Mouse (Mus musculus) thymus, adult 2 months (tissue): ENCODE results near the gene Cdkl2. TPM values are rescaled to one million over a fixed set of nuclear protein-coding genes. Genes with fewer than 3 reads are reported as not detected.

Source experiments
- DNase-seq: peaks from one replicate; pipeline ENCODE4 v3.0.0; 2021
- H3K27ac ChIP-seq: fragments of 200-500 bp; 2 replicates; pipeline ENCODE4 v1.5.1; 2012; ENCODE audit warnings: low read length, control low read depth; ENCODE audit not compliant: control insufficient read depth, insufficient read depth
- H3K27me3 ChIP-seq: fragments of 200-500 bp; 2 replicates; pipeline ENCODE4 v1.6.1; 2012; ENCODE audit warnings: mild to moderate bottlenecking, low read length, moderate library complexity, mixed read lengths; ENCODE audit not compliant: control insufficient read depth, insufficient read depth
- H3K36me3 ChIP-seq: fragments of 200-500 bp; 2 replicates; pipeline ENCODE4 v1.6.1; 2012; ENCODE audit warnings: mild to moderate bottlenecking, low read length, moderate library complexity; ENCODE audit not compliant: control insufficient read depth, insufficient read depth
- H3K4me1 ChIP-seq: fragments of 200-500 bp; replicated peaks from 2 replicates; pipeline ENCODE4 v1.6.1; 2012; ENCODE audit warnings: low read length; ENCODE audit not compliant: control insufficient read depth, insufficient read depth
- H3K4me3 ChIP-seq: fragments of 200-500 bp; 2 replicates; pipeline ENCODE4 v1.5.1; 2012; ENCODE audit warnings: mild to moderate bottlenecking, low read length, control low read depth, moderate library complexity; ENCODE audit not compliant: control insufficient read depth, insufficient read depth
- CTCF ChIP-seq: fragments of 200-500 bp; IDR thresholded peaks from 2 replicates; pipeline ENCODE4 v1.5.1; 2012; ENCODE audit warnings: mild to moderate bottlenecking, control low read depth, low read length, moderate library complexity, borderline replicate concordance; ENCODE audit not compliant: control insufficient read depth, poor library complexity, insufficient read depth; ENCODE audit errors: extremely low read depth
- POLR2A ChIP-seq: fragments of 200-500 bp; IDR thresholded peaks from 2 replicates; pipeline ENCODE4 v1.6.1; 2012; ENCODE audit warnings: mild to moderate bottlenecking, low read length, control low read depth, moderate library complexity; ENCODE audit not compliant: control insufficient read depth, poor library complexity, insufficient read depth; ENCODE audit errors: extremely low read depth
- WGBS: fragments of 180-500 bp; shearing (Covaris S2); methylation state at CpG from one replicate; pipeline ENCODE4 v1.1.7; 2018; 5-methylcytosine and 5-hydroxymethylcytosine counted together
- polyA plus RNA-seq: library from polyadenylated mRNA; depleted of rRNA; stranded (reverse); fragments of >200 nt; gene quantifications from 2 replicates; pipeline ENCODE4 v1.2.3, GENCODE M21; 2012

Gene Cdkl2
- polyA plus RNA-seq, 1 experiment: 1.0 TPM

DNA sequence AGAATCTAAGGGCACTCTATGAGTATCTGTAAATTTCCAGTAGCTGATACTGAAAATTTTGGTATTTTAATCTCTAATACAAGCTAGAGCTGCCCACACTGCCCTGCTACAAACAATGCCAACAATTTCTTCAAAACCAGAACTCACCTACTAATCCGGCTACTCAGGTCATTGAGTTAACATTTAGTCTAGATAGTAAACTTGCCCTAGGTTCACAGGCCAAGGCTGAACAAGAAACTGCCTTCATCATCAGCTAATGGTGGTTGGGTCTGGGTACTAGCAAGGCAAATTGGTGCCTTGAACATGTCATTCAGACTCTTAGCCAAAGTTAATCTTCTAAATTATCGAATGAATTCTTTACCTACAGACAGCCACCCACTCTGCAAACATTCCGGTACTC, 37.6 kb upstream of the Cdkl2 start:
- H3K4me3 ChIP-seq: no peak overlapping the region
- TF ChIP-seq CTCF (no peak), POLR2A (no peak)

DNA sequence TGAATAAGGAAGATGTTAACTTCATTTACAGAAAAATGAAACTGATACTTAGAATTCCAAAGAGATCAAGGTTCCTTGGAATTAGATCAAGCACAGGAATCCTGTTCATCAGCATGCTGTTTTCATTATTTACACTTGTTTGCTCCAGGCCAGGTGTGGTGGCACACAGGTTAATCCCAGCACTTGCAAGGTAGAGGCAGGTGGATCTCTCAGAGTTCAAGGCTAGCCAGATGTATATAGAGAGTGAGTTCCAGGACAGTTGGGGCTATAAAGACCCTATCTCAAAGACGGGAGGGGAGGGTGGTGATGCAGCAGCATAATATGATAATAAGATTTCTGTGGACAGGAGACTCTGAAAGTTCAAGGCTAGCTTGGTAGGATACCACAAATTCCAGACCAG, 36.7 kb upstream of the Cdkl2 start:
- 89% methylated on average over 1 of the region's 1 CpGs for WGBS
- Histone ChIP-seq H3K36me3 (no peaks in the 10 kb centered on the region), H3K4me3 (no peak overlapping the region), H3K27me3 (no peaks in the 10 kb centered on the region), H3K27ac (no peak overlapping the region), H3K4me1 (peaks cover 8% of the 10 kb centered on the region)
- no peak for DNase-seq
- no peak for TF ChIP-seq CTCF
- TF ChIP-seq POLR2A: no peak

More for the DNA sequence above, 37.6 kb upstream of the Cdkl2 start:
- Histone ChIP-seq H3K36me3 (no peaks in the 10 kb centered on the region), H3K27me3 (no peaks in the 10 kb centered on the region), H3K27ac (no peak overlapping the region), H3K4me1 (peaks cover 8% of the 10 kb centered on the region)
- no peak for DNase-seq
- WGBS: 87% methylated on average over 3 of the region's 3 CpGs

DNA sequence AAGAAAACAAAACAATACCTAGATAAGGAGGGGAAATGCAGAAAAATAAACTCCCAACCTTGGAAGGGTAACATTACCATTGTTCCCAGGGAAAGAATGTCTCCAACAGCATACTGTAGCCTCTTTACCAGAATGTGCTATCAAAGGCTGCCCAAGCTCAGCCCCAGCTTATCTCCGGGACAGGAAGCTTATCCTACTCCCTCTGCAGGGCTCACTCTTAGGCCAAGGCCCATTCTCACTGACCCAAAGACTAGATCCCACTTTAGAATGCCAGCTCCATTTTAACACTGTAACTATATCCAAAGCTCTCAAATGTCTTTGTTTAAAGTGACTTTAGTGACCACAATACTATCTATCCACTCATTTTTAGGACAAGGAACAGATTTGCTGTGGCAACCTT, 35.6 kb upstream of the Cdkl2 start:
- Histone ChIP-seq H3K27ac (no peak overlapping the region), H3K36me3 (no peaks in the 10 kb centered on the region), H3K27me3 (no peaks in the 10 kb centered on the region), H3K4me1 (peaks cover 8% of the 10 kb centered on the region), H3K4me3 (no peak overlapping the region)
- TF ChIP-seq CTCF (no peak), POLR2A (no peak)
- WGBS: 87% methylated on average over 1 of the region's 1 CpGs
- no peak for DNase-seq

DNA sequence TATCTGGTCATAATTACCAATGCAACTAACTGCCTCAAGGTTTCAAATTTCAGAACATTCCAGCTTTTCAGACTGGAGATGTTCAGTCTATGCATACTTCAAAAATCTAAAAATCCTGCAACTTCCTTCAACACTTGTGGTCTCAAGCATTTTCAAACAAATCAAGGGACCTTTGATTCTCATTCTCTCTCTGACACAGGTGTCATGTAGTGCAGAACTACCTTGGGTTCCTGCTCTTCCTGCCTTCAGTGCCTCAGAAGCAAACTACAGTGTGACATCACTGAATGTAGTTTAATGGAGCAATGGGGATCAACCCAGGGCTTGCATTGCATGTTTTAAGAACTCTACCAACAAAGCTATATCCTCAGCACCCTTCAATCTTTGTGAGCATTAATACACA, 35.1 kb upstream of the Cdkl2 start:
- DNase-seq: no peak
- H3K27ac ChIP-seq: no peak overlapping the region
- peaks cover 8% of the 10 kb centered on the region for H3K4me1 ChIP-seq
- no peaks in the 10 kb centered on the region for H3K36me3 ChIP-seq
- H3K27me3 ChIP-seq: no peaks in the 10 kb centered on the region
- TF ChIP-seq CTCF: no peak
- no peak for TF ChIP-seq POLR2A
- H3K4me3 ChIP-seq: no peak overlapping the region

DNA sequence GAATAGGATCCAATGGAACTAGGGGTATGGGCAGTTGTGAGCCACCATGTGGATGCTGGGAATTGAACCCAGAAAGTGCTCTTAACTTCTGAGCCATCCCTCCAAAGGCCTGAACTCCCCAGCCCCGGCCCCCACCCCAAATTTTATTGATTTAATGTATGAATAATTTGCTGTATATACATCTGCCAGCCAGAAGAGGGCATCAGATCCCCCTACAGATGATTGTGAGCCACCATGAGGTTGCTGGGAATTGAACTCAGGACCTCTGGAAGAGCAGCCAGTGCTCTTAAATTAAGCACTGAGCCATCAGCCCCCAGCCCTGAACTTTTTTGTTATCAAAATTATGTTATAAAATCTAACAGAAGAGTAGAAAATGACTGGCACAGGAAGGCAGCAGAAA, 32.6 kb upstream of the Cdkl2 start:
- no peak overlapping the region for H3K4me3 ChIP-seq
- WGBS: 81% methylated on average over 1 of the region's 1 CpGs
- no peaks in the 10 kb centered on the region for H3K27me3 ChIP-seq
- no peak for DNase-seq
- no peaks in the 10 kb centered on the region for H3K36me3 ChIP-seq
- no peak overlapping the region for H3K27ac ChIP-seq
- no peak for TF ChIP-seq CTCF
- no peak for TF ChIP-seq POLR2A
- H3K4me1 ChIP-seq: peaks cover 6% of the 10 kb centered on the region

DNA sequence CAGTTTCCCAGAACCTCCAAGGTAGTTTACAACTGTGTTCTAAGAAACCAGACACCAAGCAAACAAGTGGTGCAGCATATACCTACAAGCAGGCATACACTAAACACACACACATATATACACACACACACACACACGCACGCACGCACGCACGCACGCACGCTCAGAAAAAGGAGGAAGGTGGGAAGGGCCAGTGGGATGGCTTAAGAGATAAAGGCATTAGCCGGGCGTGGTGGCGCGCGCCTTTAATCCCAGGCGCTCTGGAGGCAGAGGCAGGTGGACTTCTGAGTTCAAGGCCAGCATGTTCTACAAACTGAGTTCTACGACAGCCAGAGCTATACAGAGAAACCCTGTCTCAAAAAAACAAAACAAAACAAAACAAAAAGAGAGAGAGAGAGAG, 30.4 kb upstream of the Cdkl2 start:
- Histone ChIP-seq H3K27ac (no peak overlapping the region), H3K4me3 (no peak overlapping the region), H3K4me1 (peaks cover 4% of the 10 kb centered on the region), H3K27me3 (no peaks in the 10 kb centered on the region), H3K36me3 (peaks cover 9% of the 10 kb centered on the region)
- no peak for TF ChIP-seq CTCF
- TF ChIP-seq POLR2A: no peak
- WGBS: 95% methylated on average over 14 of the region's 14 CpGs
- no peak for DNase-seq

DNA sequence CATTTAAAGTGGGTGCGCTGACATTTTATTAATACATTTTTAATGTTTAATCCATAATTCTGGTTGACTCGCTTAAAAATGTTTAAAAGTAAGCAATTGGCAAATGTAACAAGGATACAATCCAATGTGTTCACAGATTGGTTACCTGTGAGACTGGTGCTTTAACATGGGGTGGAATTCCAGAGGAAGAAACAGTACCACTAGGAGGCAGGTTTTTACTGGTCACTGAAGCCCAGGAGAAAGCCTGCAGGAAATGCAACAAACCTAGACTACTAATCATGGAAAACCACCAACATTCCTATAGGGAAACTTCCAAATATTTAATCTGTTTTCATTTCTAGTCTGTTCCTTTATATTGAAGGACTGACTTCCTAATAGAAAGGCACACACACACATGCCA, 19.5 kb upstream of the Cdkl2 start:
- no peak for DNase-seq
- Histone ChIP-seq H3K36me3 (peaks cover 73% of the 10 kb centered on the region), H3K4me3 (no peak overlapping the region), H3K27me3 (no peaks in the 10 kb centered on the region), H3K27ac (no peak overlapping the region), H3K4me1 (no peaks in the 10 kb centered on the region)
- 100% methylated on average over 2 of the region's 2 CpGs for WGBS
- TF ChIP-seq CTCF: no peak
- TF ChIP-seq POLR2A: no peak

DNA sequence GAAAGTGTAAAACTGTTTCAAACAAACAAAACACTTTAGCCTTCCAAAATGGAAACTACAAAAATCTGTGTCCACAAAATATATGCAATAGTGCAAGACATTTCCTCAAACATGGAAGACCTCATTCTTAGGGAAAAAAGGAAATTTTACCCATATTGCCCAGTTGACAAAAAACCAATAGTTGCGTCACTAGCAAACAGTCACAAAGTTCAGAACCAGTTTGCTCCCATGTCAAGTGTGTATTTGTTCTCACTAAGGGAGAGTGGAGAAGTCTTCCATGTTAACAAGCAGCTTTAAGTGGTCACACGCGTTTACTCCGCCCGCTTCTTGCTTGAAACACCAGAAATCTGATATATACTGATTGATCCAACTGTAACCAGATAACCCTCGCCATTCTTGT, 9.2 kb upstream of the Cdkl2 start:
- Histone ChIP-seq H3K27ac (no peak overlapping the region), H3K36me3 (peaks cover 55% of the 10 kb centered on the region)

More for the DNA sequence above, 9.2 kb upstream of the Cdkl2 start:
- WGBS: 96% methylated on average over 6 of the region's 6 CpGs
- no peak for DNase-seq
- Histone ChIP-seq H3K4me3 (no peak overlapping the region), H3K4me1 (no peaks in the 10 kb centered on the region), H3K27me3 (no peaks in the 10 kb centered on the region)
- TF ChIP-seq POLR2A: no peak
- TF ChIP-seq CTCF: no peak
